In the genomic region with DNA sequence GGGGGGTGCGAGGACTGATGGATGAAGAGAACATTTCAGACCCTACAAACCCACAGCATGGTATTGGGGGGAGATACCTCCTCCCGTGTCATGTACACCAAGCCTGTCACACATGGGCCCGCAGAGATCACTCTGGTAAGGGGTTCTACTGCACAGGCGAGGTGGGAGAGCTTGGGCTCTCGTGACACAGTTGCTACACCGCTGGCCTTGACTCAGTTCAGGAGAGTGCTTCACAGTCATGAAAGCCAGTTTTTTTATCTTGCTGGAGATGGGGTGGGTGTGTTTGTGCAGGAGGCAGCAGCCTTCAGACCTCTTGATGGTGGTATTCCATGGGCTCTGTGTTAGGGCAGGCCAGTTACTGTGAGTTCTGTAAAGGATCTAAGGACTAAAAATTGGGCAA, we compare ENCODE assay signal across 33 mouse cellular contexts. TPM values are rescaled to one million over a fixed set of nuclear protein-coding genes. Genes with fewer than 3 reads are reported as not detected.
"Had no signal": no experiment of that assay in that cellular context is flagged by ENCODE, and none has a peak within 500 bp of the region (broad histone marks: within the 10 kb centered on the region; RNA-seq: fewer than 3 reads in every experiment).

No protein-coding gene starts in this region.

- H3K27me3 ChIP-seq: limb, embryonic 12.5 days; limb, embryonic 13.5 days; limb, embryonic 15.5 days; liver, embryonic 12.5 days; liver, embryonic 13.5 days; liver, embryonic 15.5 days; lung, embryonic 15.5 days; midbrain, embryonic 12.5 days; midbrain, embryonic 13.5 days; midbrain, embryonic 15.5 days; neural tube, embryonic 12.5 days had no signal

- H3K4me3 ChIP-seq: limb, embryonic 10.5 days; limb, embryonic 12.5 days; limb, embryonic 13.5 days; limb, embryonic 15.5 days; liver, embryonic 12.5 days; liver, embryonic 13.5 days; liver, embryonic 15.5 days; lung, embryonic 15.5 days; megakaryocyte, embryonic 14.5 days; midbrain, embryonic 10.5 days; midbrain, embryonic 12.5 days; midbrain, embryonic 13.5 days; midbrain, embryonic 15.5 days; myocyte; neural tube, embryonic 12.5 days had no signal

- H3K4me2 ChIP-seq: limb, embryonic 12.5 days; limb, embryonic 13.5 days; limb, embryonic 15.5 days; liver, embryonic 11.5 days; liver, embryonic 12.5 days; liver, embryonic 13.5 days; liver, embryonic 15.5 days; lung, embryonic 15.5 days; midbrain, embryonic 11.5 days; midbrain, embryonic 12.5 days; midbrain, embryonic 13.5 days; midbrain, embryonic 15.5 days; neural tube, embryonic 12.5 days had no signal

- H3K4me1 ChIP-seq: limb, embryonic 10.5 days; limb, embryonic 12.5 days; liver, embryonic 12.5 days; liver, embryonic 13.5 days; liver, embryonic 15.5 days; midbrain, embryonic 10.5 days; midbrain, embryonic 12.5 days; midbrain, embryonic 13.5 days; midbrain, embryonic 15.5 days; neural tube, embryonic 12.5 days had no signal

- H3K36me3 ChIP-seq: limb, embryonic 10.5 days; limb, embryonic 12.5 days; limb, embryonic 13.5 days; limb, embryonic 15.5 days; liver, embryonic 12.5 days; liver, embryonic 13.5 days; liver, embryonic 15.5 days; lung, embryonic 15.5 days; midbrain, embryonic 10.5 days; midbrain, embryonic 12.5 days; midbrain, embryonic 13.5 days; midbrain, embryonic 15.5 days; neural tube, embryonic 12.5 days had no signal

- ATAC-seq: liver, embryonic 12.5 days; liver, postnatal 0 days; lung, postnatal 0 days; midbrain, embryonic 13.5 days; midbrain, embryonic 15.5 days; midbrain, embryonic 16.5 days had no signal

- H3K27ac ChIP-seq: limb, embryonic 10.5 days; limb, embryonic 12.5 days; limb, embryonic 13.5 days; limb, embryonic 15.5 days; liver, embryonic 12.5 days; liver, embryonic 13.5 days; liver, embryonic 14.5 days; liver, embryonic 15.5 days; lung, embryonic 15.5 days; macrophage; midbrain, embryonic 12.5 days; midbrain, embryonic 13.5 days; midbrain, embryonic 15.5 days; neural tube, embryonic 12.5 days had no signal

- H3K9ac ChIP-seq: limb, embryonic 12.5 days; limb, embryonic 13.5 days; limb, embryonic 15.5 days; liver, embryonic 12.5 days; liver, embryonic 13.5 days; liver, embryonic 14.5 days; liver, embryonic 15.5 days; liver, postnatal 0 days; lung, embryonic 15.5 days; midbrain, embryonic 12.5 days; midbrain, embryonic 13.5 days; midbrain, embryonic 15.5 days; neural tube, embryonic 12.5 days had no signal

- DNase-seq: left cerebral cortex, postnatal 4 days; liver; liver, embryonic 13.5 days; liver, postnatal 0 days; lung, adult 18-20 months; lung, postnatal 10 days; lung, postnatal 14 days; lung, postnatal 36 days; lung, postnatal 4 days; midbrain, embryonic 14.5 days had no signal

- H3K9me3 ChIP-seq: limb, embryonic 10.5 days; limb, embryonic 12.5 days; limb, embryonic 13.5 days; limb, embryonic 15.5 days; liver, embryonic 12.5 days; liver, embryonic 13.5 days; liver, embryonic 15.5 days; lung, embryonic 15.5 days; megakaryocyte, embryonic 14.5 days; midbrain, embryonic 10.5 days; midbrain, embryonic 12.5 days; midbrain, embryonic 13.5 days; midbrain, embryonic 15.5 days; neural tube, embryonic 12.5 days had no signal

RNA-seq across cellular contexts. Expression of a gene that starts 13.1 kb away (rescaled TPM):
- total RNA-seq: megakaryocyte progenitor cell, adult 5-6 weeks; megakaryocyte-erythroid progenitor cell, adult 5-6 weeks; monocyte, adult 5-6 weeks had no signal
